Mouse (Mus musculus) CH12.LX (cell line): ENCODE data around the gene Nme9. TPM values are rescaled to one million over a fixed set of nuclear protein-coding genes. Genes with fewer than 3 reads are reported as not detected.

Experiments used
- DNase-seq: peaks from one replicate; pipeline ENCODE4 v3.0.0-alpha.2; 2013; ENCODE audit errors: extremely low read depth
- H3K27ac ChIP-seq: 2 replicates; pipeline ENCODE4 v1.5.1; 2012; ENCODE audit warnings: low read depth, mild to moderate bottlenecking, control low read depth, moderate library complexity; ENCODE audit not compliant: insufficient read depth
- H3K27me3 ChIP-seq: replicated peaks from 2 replicates; pipeline ENCODE3; 2012; ENCODE audit warnings: inconsistent platforms
- H3K36me3 ChIP-seq, 2 experiments: replicated peaks in 1 of 2; 2 replicates each; pipeline versions ENCODE3 to v1.6.1; 2012; ENCODE audit warnings: inconsistent platforms in 1 of 2, low read length in 1 of 2, mild to moderate bottlenecking in 1 of 2, mixed read lengths in 1 of 2, moderate library complexity in 1 of 2; ENCODE audit not compliant: control insufficient read depth in 1 of 2, insufficient read depth in 1 of 2
- H3K4me1 ChIP-seq, 2 experiments: 2 replicates each; pipeline ENCODE4 v1.6.1; 2012; ENCODE audit warnings: inconsistent platforms in 1 of 2, moderate library complexity in 1 of 2; ENCODE audit not compliant: insufficient read depth in 2 of 2, control insufficient read depth in 1 of 2
- H3K4me2 ChIP-seq: 2 replicates; pipeline ENCODE4 v1.6.1; 2012; ENCODE audit warnings: low read depth, mild to moderate bottlenecking, control low read depth; ENCODE audit not compliant: poor library complexity, insufficient read depth, severe bottlenecking
- H3K4me3 ChIP-seq, 3 experiments: fragments of 150-350 bp in 1 of 3; sonication (generic) in 1 of 3; replicated peaks in 1 of 3; 2 replicates each; pipeline versions ENCODE3 to v1.5.1; 2011 to 2012; ENCODE audit warnings: low read depth in 2 of 3, low read length in 2 of 3, mild to moderate bottlenecking in 2 of 3, moderate library complexity in 2 of 3, control low read depth in 1 of 3, improper control_type of control experiment in 1 of 3, inconsistent platforms in 1 of 3, mixed read lengths in 1 of 3; ENCODE audit not compliant: poor library complexity in 1 of 3
- H3K79me2 ChIP-seq: replicated peaks from 2 replicates; pipeline ENCODE4 v1.6.1; 2012; ENCODE audit warnings: mild to moderate bottlenecking, moderate library complexity; ENCODE audit not compliant: control insufficient read depth, poor library complexity, insufficient read depth, severe bottlenecking; ENCODE audit errors: extremely low read depth
- H3K9ac ChIP-seq: 2 replicates; pipeline ENCODE4 v1.6.1; 2012; ENCODE audit warnings: low read depth, mild to moderate bottlenecking, control low read depth, moderate library complexity; ENCODE audit not compliant: insufficient read depth
- H3K9me3 ChIP-seq: replicated peaks from 2 replicates; pipeline ENCODE3; 2012; ENCODE audit warnings: low read length, inconsistent platforms, mixed read lengths
- CHD2 ChIP-seq: IDR thresholded peaks from 2 replicates; pipeline ENCODE4 v1.6.1; 2011; ENCODE audit warnings: low read length, improper control_type of control experiment
- ELF1 ChIP-seq: IDR thresholded peaks from 2 replicates; pipeline ENCODE4 v1.6.1; 2014; ENCODE audit warnings: low read depth, mild to moderate bottlenecking, inconsistent platforms, low read length, improper control_type of control experiment
- EP300 ChIP-seq: IDR thresholded peaks from 2 replicates; pipeline ENCODE4 v1.6.1; 2011; ENCODE audit warnings: low read length, improper control_type of control experiment
- GABPA ChIP-seq: IDR thresholded peaks from 2 replicates; pipeline ENCODE4 v1.6.1; 2012; ENCODE audit warnings: low read depth, low read length, improper control_type of control experiment, inconsistent platforms; ENCODE audit not compliant: insufficient replicate concordance
- HCFC1 ChIP-seq: IDR thresholded peaks from 2 replicates; pipeline ENCODE4 v1.6.1; 2012; ENCODE audit warnings: low read depth, mild to moderate bottlenecking, inconsistent platforms, low read length, improper control_type of control experiment
- IRF4 ChIP-seq: IDR thresholded peaks from 2 replicates; pipeline ENCODE4 v1.6.1; 2014; ENCODE audit warnings: low read depth, mild to moderate bottlenecking, inconsistent platforms, low read length, improper control_type of control experiment
- JUN ChIP-seq: IDR thresholded peaks from 2 replicates; pipeline ENCODE4 v1.6.1; 2011; ENCODE audit warnings: low read depth, mild to moderate bottlenecking, low read length, improper control_type of control experiment, moderate library complexity; ENCODE audit not compliant: insufficient read depth
- MAFK ChIP-seq: IDR thresholded peaks from 2 replicates; pipeline ENCODE4 v1.6.1; 2011; ENCODE audit warnings: low read length, improper control_type of control experiment; ENCODE audit not compliant: insufficient replicate concordance
- MAX ChIP-seq: IDR thresholded peaks from 2 replicates; pipeline ENCODE4 v1.6.1; 2011; ENCODE audit warnings: low read length, improper control_type of control experiment
- MAZ ChIP-seq: IDR thresholded peaks from 2 replicates; pipeline ENCODE4 v1.6.1; 2012; ENCODE audit warnings: low read depth, mild to moderate bottlenecking, inconsistent platforms, low read length, improper control_type of control experiment, moderate library complexity
- MXI1 ChIP-seq: IDR thresholded peaks from 2 replicates; pipeline ENCODE4 v1.6.1; 2011; ENCODE audit warnings: mild to moderate bottlenecking, low read depth, low read length, improper control_type of control experiment
- NRF1 ChIP-seq: IDR thresholded peaks from 2 replicates; pipeline ENCODE4 v1.6.1; 2014; ENCODE audit warnings: low read depth, mild to moderate bottlenecking, inconsistent platforms, low read length, improper control_type of control experiment, moderate library complexity
- PAX5 ChIP-seq: IDR thresholded peaks from 2 replicates; pipeline ENCODE4 v1.6.1; 2012; ENCODE audit warnings: low read length, inconsistent platforms, mixed read lengths
- POLR2A ChIP-seq: IDR thresholded peaks from 2 replicates; pipeline ENCODE4 v1.6.1; 2011; ENCODE audit warnings: low read depth, mild to moderate bottlenecking, improper control_type of control experiment, low read length
- POLR2AphosphoS2 ChIP-seq: IDR thresholded peaks from 2 replicates; pipeline ENCODE4 v1.6.1; 2011; ENCODE audit warnings: low read depth, low read length, improper control_type of control experiment
- TCF12 ChIP-seq: IDR thresholded peaks from 2 replicates; pipeline ENCODE4 v1.6.1; 2014; ENCODE audit warnings: low read depth, mild to moderate bottlenecking, inconsistent platforms, low read length, improper control_type of control experiment
- UBTF ChIP-seq: IDR thresholded peaks from 2 replicates; pipeline ENCODE4 v1.6.1; 2012; ENCODE audit warnings: low read depth, mild to moderate bottlenecking, inconsistent platforms, low read length, improper control_type of control experiment, moderate library complexity
- ZKSCAN1 ChIP-seq: IDR thresholded peaks from 2 replicates; pipeline ENCODE4 v1.6.1; 2012; ENCODE audit warnings: low read depth, inconsistent platforms, low read length, improper control_type of control experiment, borderline replicate concordance
- ZNF384 ChIP-seq: IDR thresholded peaks from 2 replicates; pipeline ENCODE4 v1.6.1; 2012; ENCODE audit warnings: low read depth, low read length, improper control_type of control experiment, inconsistent platforms
- dilution Hi-C: fragments of 300-500 bp; cut with MboI; formaldehyde crosslinking; loops from 2 replicates; pipeline ENCODE4 v1.14.3; 2020; ENCODE audit warnings: low sequenced_read_pairs; ENCODE audit not compliant: extremely low pct_unique_long_range_greater_than_20kb, extremely low pct_ligation_motif_present
- in situ Hi-C: fragments of 300-500 bp; cut with MboI; formaldehyde crosslinking; loops from 3 replicates; pipeline ENCODE4 v1.14.3; 2019; ENCODE audit warnings: low sequenced_read_pairs, low pct_ligation_motif_present, low pct_unique_long_range_greater_than_20kb, mixed read lengths
- polyA plus RNA-seq: library from polyadenylated mRNA; unstranded; fragments of >175 nt; gene quantifications from 2 replicates; pipeline ENCODE4 v1.2.1, GENCODE M21; 2012; ENCODE audit warnings: low read depth; ENCODE audit not compliant: insufficient read length
- total RNA-seq, 2 experiments: library from RNA; depleted of rRNA; stranded (reverse); fragments of 300-350 nt in 1 of 2; fragments of >200 nt in 1 of 2; gene quantifications; 2 replicates each; pipeline ENCODE4 v1.2.3; 2012 to 2014

Gene Nme9
- total and polyA plus RNA-seq, 3 experiments: not detected

DNA sequence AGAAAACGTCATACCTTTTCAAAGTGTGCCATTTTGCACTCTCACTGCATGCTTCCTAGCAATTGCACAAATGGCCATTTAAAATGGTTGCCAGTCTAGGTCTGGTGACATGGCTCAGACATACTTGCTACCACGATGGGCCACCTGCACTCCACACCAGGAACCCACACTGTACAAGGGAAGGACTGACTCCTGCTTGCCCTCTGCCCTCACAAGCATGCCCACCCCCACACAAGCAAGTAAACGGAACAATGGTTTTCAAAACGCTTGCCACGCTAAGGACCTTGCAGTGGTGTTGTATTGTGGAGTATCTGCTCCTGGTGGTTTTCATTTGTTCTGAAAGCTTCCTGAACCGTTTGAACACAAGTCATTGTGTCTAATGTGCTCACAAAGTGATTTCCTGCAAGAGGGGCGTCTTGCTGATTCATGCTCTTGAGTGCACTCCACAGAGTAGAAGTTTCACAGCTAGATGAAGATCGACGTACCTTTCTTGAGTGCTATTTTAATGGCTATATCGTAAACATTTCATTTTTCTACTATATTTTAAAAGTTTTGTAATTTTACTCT, 41.4 kb downstream of the Nme9 start:
- H3K36me3 ChIP-seq: peaks cover 31 to 69% of the 10 kb centered on the region in 2 experiments
- H3K27ac ChIP-seq: no peak overlapping the region; the same call in 1 of the 2 replicates
- H3K4me1 ChIP-seq: peaks cover 4 to 17% of the 10 kb centered on the region in 2 experiments
- no peaks in the 10 kb centered on the region for H3K9me3 ChIP-seq
- dilution Hi-C loops (no loop called here), in situ Hi-C loops (no loop called here)
- no peak for TF ChIP-seq ZKSCAN1
- TF ChIP-seq IRF4: no peak
- no peak for TF ChIP-seq UBTF
- no peak for TF ChIP-seq MAX
- no peaks in the 10 kb centered on the region for H3K27me3 ChIP-seq
- no peak overlapping the region for H3K9ac ChIP-seq
- no peak overlapping the region for H3K4me3 ChIP-seq
- DNase-seq: no peak
- H3K4me2 ChIP-seq: no peak overlapping the region
- H3K79me2 ChIP-seq: no peaks in the 10 kb centered on the region

DNA sequence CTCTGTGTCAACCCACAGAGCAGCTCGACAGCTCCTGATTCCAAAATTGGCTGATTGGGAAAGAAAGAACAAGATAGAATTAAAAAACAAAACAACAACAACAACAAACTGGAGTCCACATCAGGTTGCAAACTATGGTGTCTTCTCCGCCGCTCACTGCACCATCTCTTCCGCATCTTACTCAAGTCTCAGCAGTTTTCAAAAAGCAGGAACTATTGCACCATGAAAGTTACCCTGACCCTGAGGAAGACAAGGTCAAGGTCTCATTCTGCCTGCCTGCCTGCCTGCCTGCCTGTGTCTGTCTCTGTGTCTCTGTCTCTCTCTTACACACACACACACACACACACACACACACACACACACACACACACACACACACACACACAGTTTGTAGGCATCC, 48.1 kb downstream of the Nme9 start:
- Histone ChIP-seq H3K4me2 (no peak overlapping the region), H3K4me1 (no peaks in the 10 kb centered on the region), H3K27me3 (no peaks in the 10 kb centered on the region), H3K9ac (no peak overlapping the region), H3K27ac (no peak overlapping the region), H3K9me3 (no peaks in the 10 kb centered on the region), H3K79me2 (no peaks in the 10 kb centered on the region), H3K4me3 (no peak overlapping the region), H3K36me3 (peaks cover 20 to 66% of the 10 kb centered on the region in 2 experiments)
- dilution Hi-C loops: no loop called here
- TF ChIP-seq NRF1: no peak
- TF ChIP-seq POLR2A: no peak
- TF ChIP-seq TCF12: no peak
- no peak for TF ChIP-seq ZKSCAN1
- no peak for TF ChIP-seq MXI1
- TF ChIP-seq POLR2AphosphoS2: no peak
- TF ChIP-seq MAFK: no peak
- no peak for TF ChIP-seq ELF1
- no peak for TF ChIP-seq ZNF384
- TF ChIP-seq GABPA: no peak
- TF ChIP-seq MAX: no peak
- no peak for TF ChIP-seq EP300
- no peak for TF ChIP-seq CHD2
- TF ChIP-seq PAX5: no peak
- TF ChIP-seq MAZ: no peak
- TF ChIP-seq JUN: no peak
- TF ChIP-seq HCFC1: no peak
- no peak for DNase-seq
- in situ Hi-C loops: no loop called here
